Mouse (Mus musculus): ENCODE results near the gene Nepro. TPM values are rescaled to one million over a fixed set of nuclear protein-coding genes. Genes with fewer than 3 reads are reported as not detected.

The Nepro gene
- polyA plus RNA-seq, 1 experiment from 2014 or later = 5.9 TPM

DNA sequence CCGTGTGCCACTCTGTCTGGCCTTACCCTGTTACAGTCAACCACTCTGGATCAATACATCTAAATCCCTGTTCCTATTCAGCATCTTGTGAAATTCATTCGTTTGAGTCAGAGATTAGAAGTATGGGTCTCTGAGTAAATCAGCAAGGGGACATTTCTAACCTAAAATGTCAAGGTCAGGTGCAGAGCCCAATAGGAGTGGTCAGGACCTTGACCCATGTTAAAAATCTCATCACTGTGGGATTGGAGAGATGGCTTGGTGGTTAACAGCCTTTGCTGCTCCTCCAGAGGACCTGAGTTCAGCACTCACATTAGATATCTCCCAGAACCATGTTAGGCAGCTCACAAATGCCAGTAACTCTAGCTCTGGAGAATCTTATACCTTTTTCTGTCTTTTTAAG lies 33.6 kb upstream of the Nepro start:
- H3K27ac ChIP-seq (replicated peaks) = no peak overlapping the region
- peaks cover 34% of the 10 kb centered on the region for H3K4me1 ChIP-seq
- no peaks in the 10 kb centered on the region for H3K36me3 ChIP-seq
- WGBS = 68% methylated on average over 2 of the region's 2 CpGs
- no peak overlapping the region for H3K4me3 ChIP-seq
- no peaks in the 10 kb centered on the region for H3K9me3 ChIP-seq
- 0 out of 2 replicates have a peak, but pooled peaks cover 7% of the 10 kb centered on the region for H3K27me3 ChIP-seq (replicated peaks)
- no peak overlapping the region for H3K9ac ChIP-seq
- ATAC-seq (ENCODE audit: extremely low read depth, insufficient number of reproducible peaks, low FRiP score, low TSS enrichment) = no peak
- no peak overlapping the region for H3K4me2 ChIP-seq

DNA sequence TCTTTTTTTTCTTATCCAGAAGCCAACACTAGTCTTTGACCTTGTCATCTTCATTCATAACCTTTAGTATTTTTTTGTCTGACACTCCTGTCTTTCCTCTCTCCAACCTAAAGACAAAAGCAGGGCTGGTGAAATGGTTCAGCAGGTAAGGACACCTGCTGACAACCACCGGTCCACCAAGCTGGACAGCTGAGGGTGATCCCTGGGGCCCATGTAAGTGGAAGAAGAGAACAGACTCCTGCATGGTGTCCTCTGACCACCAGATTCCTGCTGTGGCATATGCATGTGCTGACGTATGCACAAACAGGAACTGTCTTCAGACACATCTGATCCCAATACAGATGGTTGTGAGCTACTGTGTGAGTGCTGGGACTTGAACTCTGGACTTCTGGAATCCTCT lies 33.0 kb upstream of the Nepro start:
- Histone ChIP-seq H3K9ac (no peak overlapping the region), H3K4me1 (peaks cover 40% of the 10 kb centered on the region), H3K9me3 (no peaks in the 10 kb centered on the region), H3K36me3 (no peaks in the 10 kb centered on the region), H3K4me3 (no peak overlapping the region), H3K4me2 (no peak overlapping the region), H3K27ac (replicated peaks) (no peak overlapping the region), H3K27me3 (replicated peaks) (0 out of 2 replicates have a peak, but pooled peaks cover 7% of the 10 kb centered on the region)
- WGBS = 68% methylated on average over 2 of the region's 2 CpGs
- ATAC-seq (ENCODE audit: extremely low read depth, insufficient number of reproducible peaks, low FRiP score, low TSS enrichment) = no peak

DNA sequence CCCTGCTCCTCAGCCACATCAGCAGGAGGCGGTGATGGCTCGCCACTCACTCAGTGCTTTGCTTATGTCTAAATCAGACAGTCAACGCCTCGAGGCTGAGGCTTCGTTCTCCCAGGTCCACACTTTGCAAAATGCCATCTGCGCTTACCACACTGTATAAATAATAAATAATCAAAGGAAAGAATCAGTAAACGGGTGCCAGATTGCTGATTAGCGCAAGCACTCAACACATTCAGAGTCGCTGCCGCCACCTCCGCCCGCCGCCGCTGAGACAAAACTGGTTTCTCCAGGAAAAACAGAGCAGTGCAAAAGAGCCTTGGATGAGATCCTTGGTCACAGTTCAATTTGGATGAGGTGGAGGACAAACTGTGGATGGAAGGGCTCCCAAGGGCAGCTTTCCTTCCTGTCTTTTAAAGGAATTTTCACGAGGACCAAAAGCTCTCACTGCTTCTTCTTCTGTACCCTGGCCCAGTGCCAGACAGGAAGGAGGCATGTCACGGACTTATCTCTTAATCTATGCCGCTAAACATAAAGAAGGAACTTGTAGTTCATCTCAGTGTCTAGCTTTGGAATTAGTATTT lies 32.5 kb upstream of the Nepro start:
- Histone ChIP-seq H3K4me2 (peak overlapping the region; percentile 51), H3K4me1 (peaks cover 45% of the 10 kb centered on the region), H3K4me3 (peak overlapping the region; percentile 21), H3K36me3 (no peaks in the 10 kb centered on the region), H3K9me3 (no peaks in the 10 kb centered on the region), H3K27ac (replicated peaks) (0 out of 2 replicates have a peak overlapping the region, but pooled peaks have one; percentile 16), H3K9ac (no peak overlapping the region), H3K27me3 (replicated peaks) (0 out of 2 replicates have a peak, but pooled peaks cover 3% of the 10 kb centered on the region)
- 33% methylated on average over 17 of the region's 17 CpGs for WGBS
- ATAC-seq (ENCODE audit: extremely low read depth, insufficient number of reproducible peaks, low FRiP score, low TSS enrichment) = no peak

DNA sequence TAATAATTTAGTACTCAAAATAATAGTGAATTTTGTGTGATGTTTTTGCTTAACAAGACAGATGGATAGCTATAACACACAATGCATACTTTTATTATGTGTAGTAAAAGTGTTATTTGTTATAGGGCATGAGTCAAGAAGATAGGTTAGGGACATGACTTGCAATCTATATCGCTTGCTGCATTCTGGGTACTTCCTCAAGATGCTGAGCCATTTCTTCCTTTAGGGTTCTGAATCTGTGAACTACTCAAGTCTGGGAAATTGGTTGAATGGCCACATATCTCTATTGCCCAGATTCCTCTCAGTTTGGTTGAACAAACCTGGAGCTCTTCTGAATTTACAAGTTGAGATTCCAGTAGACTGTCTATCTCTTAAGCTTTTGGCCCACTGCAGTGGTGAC lies 31.6 kb upstream of the Nepro start:
- Histone ChIP-seq H3K9ac (no peak overlapping the region), H3K4me1 (peaks cover 45% of the 10 kb centered on the region), H3K4me3 (no peak overlapping the region), H3K27me3 (replicated peaks) (0 out of 2 replicates have a peak, but pooled peaks cover 3% of the 10 kb centered on the region), H3K4me2 (no peak overlapping the region), H3K9me3 (no peaks in the 10 kb centered on the region), H3K27ac (replicated peaks) (no peak overlapping the region), H3K36me3 (no peaks in the 10 kb centered on the region)
- ATAC-seq (ENCODE audit: extremely low read depth, insufficient number of reproducible peaks, low FRiP score, low TSS enrichment) = no peak
- WGBS = 82% methylated on average over 1 of the region's 1 CpGs

GRCm38 (mm10) chr16:44693695-44694094 lies 30.4 kb upstream of the Nepro start:
- no peak overlapping the region for H3K4me3 ChIP-seq
- H3K36me3 ChIP-seq = no peaks in the 10 kb centered on the region
- no peak overlapping the region for H3K27ac ChIP-seq (replicated peaks)
- no peaks in the 10 kb centered on the region for H3K9me3 ChIP-seq
- H3K27me3 ChIP-seq (replicated peaks) = 0 out of 2 replicates have a peak, but pooled peaks cover 3% of the 10 kb centered on the region
- no peak overlapping the region for H3K9ac ChIP-seq
- H3K4me1 ChIP-seq = peaks cover 34% of the 10 kb centered on the region
- 63% methylated on average over 6 of the region's 6 CpGs for WGBS
- H3K4me2 ChIP-seq = no peak overlapping the region
- ATAC-seq (ENCODE audit: extremely low read depth, insufficient number of reproducible peaks, low FRiP score, low TSS enrichment) = no peak

DNA sequence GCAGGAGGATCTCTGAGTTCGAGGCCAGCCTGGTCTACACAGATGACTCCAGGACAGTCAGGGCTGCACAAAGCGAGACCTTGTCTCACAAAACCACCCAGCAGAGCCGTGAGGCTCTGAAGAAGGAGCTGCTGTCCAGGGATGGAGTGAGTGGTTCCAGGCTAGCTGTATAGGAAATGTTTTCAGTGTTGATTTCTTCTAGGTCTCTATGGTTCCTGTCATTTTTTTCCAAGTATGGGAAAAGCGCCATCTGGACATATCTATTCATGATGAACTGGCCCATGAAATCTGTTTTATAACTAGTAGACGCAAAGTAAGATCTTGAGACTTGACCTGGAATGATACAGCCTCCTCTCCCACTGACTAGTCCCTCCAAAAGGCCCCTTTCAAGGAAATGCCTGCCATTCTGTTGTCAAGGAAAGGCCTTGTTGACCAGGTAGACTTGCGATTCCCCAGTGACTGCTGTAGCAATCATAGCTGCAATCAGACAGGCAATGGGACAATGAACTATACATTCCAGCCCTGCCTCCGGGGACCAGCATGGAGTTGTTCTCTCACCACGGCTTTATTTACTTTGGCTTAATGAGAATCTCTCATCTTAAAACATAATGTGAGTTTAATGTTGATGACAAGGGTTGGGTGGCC lies 28.8 kb upstream of the Nepro start:
- H3K4me3 ChIP-seq = no peak overlapping the region
- 0 out of 2 replicates have a peak overlapping the region, but pooled peaks have one; percentile 25 for H3K4me2 ChIP-seq
- peak overlapping the region; percentile 81 for H3K27ac ChIP-seq (replicated peaks)
- H3K9ac ChIP-seq = no peak overlapping the region
- no peak for ATAC-seq (ENCODE audit: extremely low read depth, insufficient number of reproducible peaks, low FRiP score, low TSS enrichment)
- no peaks in the 10 kb centered on the region for H3K27me3 ChIP-seq (replicated peaks)
- no peaks in the 10 kb centered on the region for H3K9me3 ChIP-seq
- no peaks in the 10 kb centered on the region for H3K36me3 ChIP-seq
- WGBS = 57% methylated on average over 8 of the region's 8 CpGs
- peaks cover 33% of the 10 kb centered on the region for H3K4me1 ChIP-seq

- no peaks in the 10 kb centered on the region for H3K27me3 ChIP-seq (replicated peaks)
- H3K27ac ChIP-seq (replicated peaks) = peak overlapping the region; percentile 81
- H3K4me3 ChIP-seq = no peak overlapping the region
- peak; percentile 81 for ATAC-seq (ENCODE audit: extremely low read depth, insufficient number of reproducible peaks, low FRiP score, low TSS enrichment)
- no peaks in the 10 kb centered on the region for H3K36me3 ChIP-seq
- peak overlapping the region; percentile 25; the same call in 1 of the 2 replicates for H3K4me2 ChIP-seq
- H3K9me3 ChIP-seq = no peaks in the 10 kb centered on the region
- peaks cover 32% of the 10 kb centered on the region for H3K4me1 ChIP-seq
- 23% methylated on average over 12 of the region's 12 CpGs for WGBS
- H3K9ac ChIP-seq = no peak overlapping the region
Measured at GRCm38 (mm10) chr16:44695859-44696620, 28.1 kb upstream of the Nepro start.

- no peak for ATAC-seq (ENCODE audit: extremely low read depth, insufficient number of reproducible peaks, low FRiP score, low TSS enrichment)
- Histone ChIP-seq H3K9me3 (no peaks in the 10 kb centered on the region), H3K4me1 (peaks cover 20% of the 10 kb centered on the region), H3K27me3 (replicated peaks) (no peaks in the 10 kb centered on the region), H3K36me3 (no peaks in the 10 kb centered on the region), H3K4me3 (no peak overlapping the region), H3K9ac (no peak overlapping the region), H3K4me2 (no peak overlapping the region), H3K27ac (replicated peaks) (no peak overlapping the region)
- WGBS = 81% methylated on average over 5 of the region's 5 CpGs
Measured at GRCm38 (mm10) chr16:44697473-44698205, 26.5 kb upstream of the Nepro start.

DNA sequence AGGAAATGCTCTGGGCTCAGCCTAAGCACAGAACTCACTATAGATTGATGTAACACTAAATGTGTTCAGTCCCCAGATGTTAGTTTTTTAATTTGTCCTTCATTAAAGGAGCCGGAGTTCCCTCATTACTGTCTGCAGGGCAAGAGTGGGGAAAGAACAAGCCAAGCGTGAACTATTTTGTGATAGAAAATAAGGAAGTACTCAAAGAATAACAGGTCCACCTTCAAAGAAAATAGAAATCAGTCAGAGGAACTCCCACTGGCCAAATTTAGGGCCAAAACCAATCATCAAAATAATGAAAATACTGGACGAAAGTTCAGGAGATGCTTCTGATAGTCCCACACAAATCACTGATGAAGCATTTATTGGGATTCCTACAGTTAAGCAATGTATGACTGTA lies 22.9 kb upstream of the Nepro start:
- no peaks in the 10 kb centered on the region for H3K36me3 ChIP-seq
- WGBS = 83% methylated on average over 3 of the region's 3 CpGs

DNA sequence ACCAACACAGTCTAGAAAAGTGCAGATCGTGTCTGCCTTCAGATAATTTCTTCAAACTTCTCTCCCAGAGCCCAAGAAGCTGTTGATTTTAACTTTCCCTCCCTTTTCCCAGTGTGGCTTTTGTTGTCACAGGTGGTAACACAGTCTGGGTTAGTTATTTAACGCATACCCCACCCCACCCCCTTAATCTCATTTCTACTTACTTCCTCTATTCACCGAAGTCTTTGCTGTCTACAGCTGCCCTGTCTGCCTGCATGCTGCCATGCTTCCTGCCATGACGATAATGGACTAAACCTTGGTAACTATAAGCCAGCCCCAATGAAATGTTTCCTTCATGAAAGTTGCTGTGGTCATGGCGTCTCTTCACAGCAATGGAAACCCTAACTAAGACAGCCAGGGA lies 21.8 kb upstream of the Nepro start:
- no peak for ATAC-seq (ENCODE audit: extremely low read depth, insufficient number of reproducible peaks, low FRiP score, low TSS enrichment)
- Histone ChIP-seq H3K9ac (no peak overlapping the region), H3K4me3 (no peak overlapping the region), H3K36me3 (no peaks in the 10 kb centered on the region), H3K4me2 (no peak overlapping the region), H3K4me1 (peaks cover 21% of the 10 kb centered on the region), H3K27ac (replicated peaks) (no peak overlapping the region), H3K9me3 (no peaks in the 10 kb centered on the region), H3K27me3 (replicated peaks) (0 out of 2 replicates have a peak, but pooled peaks cover 3% of the 10 kb centered on the region)
- WGBS = 59% methylated on average over 5 of the region's 5 CpGs

More for the DNA sequence above, 22.9 kb upstream of the Nepro start:
- no peak overlapping the region for H3K27ac ChIP-seq (replicated peaks)
- peaks cover 31% of the 10 kb centered on the region for H3K4me1 ChIP-seq
- H3K4me3 ChIP-seq = no peak overlapping the region
- 0 out of 2 replicates have a peak, but pooled peaks cover 3% of the 10 kb centered on the region for H3K27me3 ChIP-seq (replicated peaks)
- no peak overlapping the region for H3K9ac ChIP-seq
- no peak for ATAC-seq (ENCODE audit: extremely low read depth, insufficient number of reproducible peaks, low FRiP score, low TSS enrichment)
- H3K9me3 ChIP-seq = no peaks in the 10 kb centered on the region
- H3K4me2 ChIP-seq = no peak overlapping the region

DNA sequence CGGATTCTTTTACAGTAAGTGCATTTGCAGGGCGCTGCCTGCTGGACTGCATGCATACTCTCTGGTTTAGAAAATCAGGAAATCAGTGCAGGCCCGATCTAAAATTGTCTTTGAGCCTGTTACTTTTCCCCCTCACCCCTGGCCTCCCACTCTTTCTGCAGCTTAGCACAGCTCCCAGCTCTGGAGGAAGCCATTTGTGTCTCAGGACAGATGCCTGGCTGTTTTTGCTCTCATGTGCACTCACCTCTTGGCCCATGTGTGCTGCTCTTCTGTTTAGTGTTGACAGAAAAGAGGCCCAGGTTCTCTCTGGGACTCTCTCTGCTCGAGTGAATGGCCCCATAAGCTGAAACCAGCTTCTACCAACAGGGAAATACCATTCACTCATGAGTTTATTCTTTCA lies 20.6 kb upstream of the Nepro start:
- H3K4me2 ChIP-seq = no peak overlapping the region
- H3K9me3 ChIP-seq = no peaks in the 10 kb centered on the region
- peaks cover 20% of the 10 kb centered on the region for H3K4me1 ChIP-seq
- H3K36me3 ChIP-seq = no peaks in the 10 kb centered on the region
- 0 out of 2 replicates have a peak, but pooled peaks cover 3% of the 10 kb centered on the region for H3K27me3 ChIP-seq (replicated peaks)
- H3K27ac ChIP-seq (replicated peaks) = peak overlapping the region; percentile 69
- H3K4me3 ChIP-seq = no peak overlapping the region
- peak overlapping the region; percentile 38; the same call in 1 of the 2 replicates for H3K9ac ChIP-seq
- no peak for ATAC-seq (ENCODE audit: extremely low read depth, insufficient number of reproducible peaks, low FRiP score, low TSS enrichment)
- 37% methylated on average over 4 of the region's 4 CpGs for WGBS

Data from heart, embryonic 13.5 days (tissue).